Mouse (Mus musculus) testis, adult 2 months (tissue): ENCODE measurements at regions not wholly inside any gene's neighbourhood (a gene's known extent, or its start where the extent isn't known, plus 50 kb on each side); places are given as distances from the start of the nearest gene placed in this dataset.

Experiments used
- H3K27ac ChIP-seq: fragments of 200-500 bp; 2 replicates; pipeline ENCODE4 v1.5.1; 2012; ENCODE audit warnings: low read depth, low read length; ENCODE audit not compliant: control insufficient read depth, insufficient read depth
- H3K27me3 ChIP-seq: fragments of 200-500 bp; 2 replicates; pipeline ENCODE4 v1.6.1; 2012; ENCODE audit warnings: mild to moderate bottlenecking, low read length, moderate library complexity; ENCODE audit not compliant: control insufficient read depth, insufficient read depth
- H3K36me3 ChIP-seq: fragments of 200-500 bp; 2 replicates; pipeline ENCODE4 v1.6.1; 2012; ENCODE audit warnings: mild to moderate bottlenecking, low read length; ENCODE audit not compliant: control insufficient read depth, insufficient read depth
- H3K4me1 ChIP-seq: fragments of 200-500 bp; 2 replicates; pipeline ENCODE4 v1.6.1; 2012; ENCODE audit warnings: low read length; ENCODE audit not compliant: control insufficient read depth, insufficient read depth
- H3K4me3 ChIP-seq: fragments of 200-500 bp; 2 replicates; pipeline ENCODE4 v1.5.1; 2012; ENCODE audit warnings: low read depth, mild to moderate bottlenecking, low read length, moderate library complexity, mixed read lengths; ENCODE audit not compliant: control insufficient read depth
- CTCF ChIP-seq: fragments of 200-500 bp; IDR thresholded peaks from 2 replicates; pipeline ENCODE4 v1.5.1; 2012; ENCODE audit warnings: low read depth, mild to moderate bottlenecking, inconsistent platforms, low read length, moderate library complexity; ENCODE audit not compliant: control insufficient read depth, insufficient read depth, insufficient replicate concordance
- POLR2A ChIP-seq: fragments of 200-500 bp; IDR thresholded peaks from 2 replicates; pipeline ENCODE4 v1.6.1; 2012; ENCODE audit warnings: low read depth, mild to moderate bottlenecking, inconsistent platforms, low read length, moderate library complexity; ENCODE audit not compliant: control insufficient read depth

DNA sequence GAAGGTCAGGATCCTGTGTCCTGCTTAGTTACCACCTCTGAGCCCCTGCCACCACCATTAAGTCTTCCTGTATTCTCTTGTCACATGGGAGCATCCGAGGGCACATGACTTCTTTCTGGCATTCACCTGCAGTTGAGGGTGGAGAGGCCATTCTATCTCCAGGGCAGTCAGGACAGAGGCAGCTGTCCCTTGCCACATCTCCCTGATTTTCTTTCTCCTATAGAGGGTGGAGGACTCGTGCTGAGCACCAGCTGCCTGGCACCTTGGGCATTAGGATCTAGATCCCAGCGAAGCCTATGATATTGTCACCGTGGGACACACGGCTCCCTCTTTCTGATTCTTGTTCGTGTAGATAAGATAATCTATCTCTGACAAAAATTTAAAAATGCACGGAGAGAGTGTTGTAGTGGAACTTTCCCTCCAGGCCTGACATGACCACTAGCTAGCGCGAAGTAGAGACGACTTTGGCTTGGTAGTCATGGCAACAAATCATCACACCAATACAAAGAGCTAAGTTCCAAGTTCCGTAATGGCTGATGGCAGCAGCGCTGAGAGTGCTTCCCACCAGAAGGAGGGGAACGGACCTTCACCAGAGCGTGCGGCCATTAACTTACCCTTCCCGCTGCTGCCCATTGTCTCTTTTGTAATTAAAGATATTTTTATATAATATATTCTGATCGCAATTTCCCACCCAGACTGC, 137.7 kb downstream of the Ipmk start:
- Histone ChIP-seq H3K4me3 (peak overlapping the region; percentile 79), H3K36me3 (no peaks in the 10 kb centered on the region), H3K27me3 (no peaks in the 10 kb centered on the region), H3K4me1 (peaks cover 2% of the 10 kb centered on the region; the same call in 1 of the 2 replicates), H3K27ac (no peak overlapping the region)
- TF ChIP-seq POLR2A (no peak; the same call in 1 of the 2 replicates), CTCF (no peak)

DNA sequence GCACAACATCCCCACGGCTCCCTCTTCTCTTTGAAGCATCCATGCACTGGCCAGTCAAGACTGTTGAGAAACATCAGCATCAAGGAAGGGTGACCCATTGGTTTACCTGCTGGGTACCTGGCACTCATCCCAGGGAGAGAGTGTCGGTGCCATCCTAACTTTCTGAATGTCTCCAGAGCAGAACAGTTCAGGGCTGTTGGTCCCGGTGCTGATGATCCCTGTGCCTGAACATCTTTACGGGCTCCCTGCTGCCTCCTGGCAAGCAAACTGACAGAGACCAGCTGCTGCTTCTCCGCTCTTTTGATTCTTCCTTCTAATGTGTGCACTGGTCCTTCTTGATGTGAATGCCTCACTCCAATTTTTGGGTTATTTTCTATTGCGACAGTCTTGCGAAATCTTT, 142.2 kb downstream of the Ipmk start:
- H3K4me1 ChIP-seq: no peaks in the 10 kb centered on the region
- TF ChIP-seq POLR2A: no peak
- no peak for TF ChIP-seq CTCF
- no peak overlapping the region for H3K4me3 ChIP-seq
- H3K27me3 ChIP-seq: no peaks in the 10 kb centered on the region
- H3K27ac ChIP-seq: no peak overlapping the region
- no peaks in the 10 kb centered on the region for H3K36me3 ChIP-seq

DNA sequence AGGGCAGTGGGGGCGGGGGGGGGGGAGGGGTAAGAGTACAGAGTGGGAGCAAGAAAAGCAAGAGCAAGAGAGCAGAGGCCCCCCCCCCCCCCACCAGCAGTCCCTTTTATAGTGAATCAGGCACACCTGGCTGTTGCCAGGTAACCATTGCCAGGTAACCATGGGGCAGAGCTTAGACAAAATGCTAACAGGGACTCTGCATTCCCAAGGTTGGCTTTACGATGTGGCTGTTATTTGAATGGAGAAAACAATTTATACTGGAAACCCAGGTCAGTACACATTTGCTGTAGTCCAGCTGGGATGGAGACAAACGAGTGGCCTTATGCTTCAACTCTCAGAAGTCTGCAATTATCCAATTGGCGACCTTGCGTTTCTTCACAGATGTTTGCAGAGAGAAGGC, 154.5 kb downstream of the Ipmk start:
- no peak overlapping the region for H3K27ac ChIP-seq
- no peak for TF ChIP-seq POLR2A
- TF ChIP-seq CTCF: no peak
- no peaks in the 10 kb centered on the region for H3K36me3 ChIP-seq
- no peaks in the 10 kb centered on the region for H3K4me1 ChIP-seq
- H3K27me3 ChIP-seq: no peaks in the 10 kb centered on the region
- no peak overlapping the region for H3K4me3 ChIP-seq

DNA sequence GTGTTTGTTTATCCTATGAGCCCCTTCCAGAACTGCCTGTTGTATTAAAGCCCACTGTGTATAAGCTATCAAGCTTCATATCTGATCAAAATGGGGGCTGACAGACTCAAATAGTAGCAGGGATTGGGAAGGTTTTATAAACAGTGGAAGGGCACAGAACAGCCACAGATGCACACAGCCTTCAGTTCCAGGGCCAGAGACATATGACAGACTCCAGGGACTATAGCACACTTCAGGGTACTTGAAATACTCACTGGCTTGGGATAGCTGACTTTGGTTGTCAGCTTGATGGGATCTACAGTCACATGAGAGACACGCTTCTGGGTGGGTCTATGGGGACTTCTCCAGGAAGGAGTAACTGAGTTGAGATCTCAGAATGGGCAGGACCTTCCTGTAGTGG, 156.7 kb downstream of the Ipmk start:
- Histone ChIP-seq H3K4me1 (no peaks in the 10 kb centered on the region), H3K27ac (no peak overlapping the region), H3K27me3 (no peaks in the 10 kb centered on the region), H3K4me3 (no peak overlapping the region), H3K36me3 (no peaks in the 10 kb centered on the region)
- TF ChIP-seq CTCF (no peak), POLR2A (no peak)

DNA sequence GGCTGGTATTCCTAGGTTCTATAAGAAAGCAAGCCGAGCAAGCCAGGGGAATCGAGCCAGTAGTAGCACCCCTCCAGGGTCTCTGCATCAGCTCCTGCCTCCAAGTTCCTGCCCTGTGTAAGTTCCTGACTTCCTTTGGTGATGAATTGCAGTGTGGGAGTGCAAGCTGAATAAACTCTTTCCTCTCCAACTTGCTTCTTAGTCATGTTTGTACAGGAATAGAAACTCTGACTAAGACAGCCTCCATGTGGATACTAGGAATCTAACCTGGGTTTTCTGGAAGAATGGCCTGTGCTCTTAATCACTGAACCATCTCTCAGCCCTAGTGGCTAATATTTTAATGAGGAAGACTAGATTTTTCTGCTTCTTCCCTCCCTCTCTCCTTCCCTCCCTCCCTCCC, 177.7 kb downstream of the Ipmk start:
- no peak overlapping the region for H3K27ac ChIP-seq
- H3K36me3 ChIP-seq: no peaks in the 10 kb centered on the region
- no peaks in the 10 kb centered on the region for H3K27me3 ChIP-seq
- no peak overlapping the region for H3K4me3 ChIP-seq
- no peak for TF ChIP-seq POLR2A
- TF ChIP-seq CTCF: no peak
- H3K4me1 ChIP-seq: peaks cover 4% of the 10 kb centered on the region

DNA sequence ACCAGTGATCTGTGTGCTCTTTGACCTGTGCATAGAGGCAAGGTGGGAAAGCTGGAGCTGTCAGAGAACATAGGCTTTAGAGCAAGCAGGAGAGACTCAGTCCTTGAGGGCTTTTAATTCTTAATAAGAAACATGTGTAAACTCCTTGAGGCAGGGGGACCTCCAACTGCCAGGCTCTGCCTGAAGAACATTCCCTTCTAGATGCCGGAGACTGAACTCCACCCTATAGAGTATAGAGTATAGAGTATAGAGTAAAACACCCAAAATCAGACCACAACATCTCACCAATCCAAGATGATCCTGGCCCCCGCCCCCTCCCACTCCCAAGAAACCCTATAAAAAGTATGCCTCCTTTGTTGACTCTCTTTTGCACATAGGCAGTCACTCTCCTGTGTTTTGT, 186.2 kb downstream of the Ipmk start:
- TF ChIP-seq POLR2A (no peak), CTCF (no peak)
- no peaks in the 10 kb centered on the region for H3K36me3 ChIP-seq
- H3K4me3 ChIP-seq: no peak overlapping the region
- no peaks in the 10 kb centered on the region for H3K27me3 ChIP-seq
- no peak overlapping the region for H3K27ac ChIP-seq
- H3K4me1 ChIP-seq: no peaks in the 10 kb centered on the region

DNA sequence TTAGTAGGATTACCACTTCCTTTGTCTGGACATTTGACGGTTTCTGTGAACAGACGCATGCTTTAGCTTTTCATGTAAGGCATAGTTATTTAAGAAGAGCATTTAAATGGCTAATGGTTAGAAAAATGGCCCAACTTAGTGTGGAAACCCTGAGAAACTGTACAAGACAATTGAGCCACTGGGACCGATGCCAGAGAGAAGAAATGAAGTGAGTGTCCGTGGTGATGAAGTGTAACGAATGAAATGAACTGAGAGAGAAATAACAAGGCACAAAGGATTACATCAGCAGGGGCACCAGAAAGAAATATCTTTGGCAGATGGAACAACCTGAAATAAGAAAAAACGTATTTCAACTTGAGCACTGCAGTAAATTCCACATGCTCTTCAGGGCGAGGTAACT, 197.9 kb downstream of the Ipmk start:
- Histone ChIP-seq H3K36me3 (no peaks in the 10 kb centered on the region), H3K27ac (no peak overlapping the region), H3K4me3 (no peak overlapping the region), H3K27me3 (no peaks in the 10 kb centered on the region), H3K4me1 (no peaks in the 10 kb centered on the region)
- no peak for TF ChIP-seq POLR2A
- no peak for TF ChIP-seq CTCF

DNA sequence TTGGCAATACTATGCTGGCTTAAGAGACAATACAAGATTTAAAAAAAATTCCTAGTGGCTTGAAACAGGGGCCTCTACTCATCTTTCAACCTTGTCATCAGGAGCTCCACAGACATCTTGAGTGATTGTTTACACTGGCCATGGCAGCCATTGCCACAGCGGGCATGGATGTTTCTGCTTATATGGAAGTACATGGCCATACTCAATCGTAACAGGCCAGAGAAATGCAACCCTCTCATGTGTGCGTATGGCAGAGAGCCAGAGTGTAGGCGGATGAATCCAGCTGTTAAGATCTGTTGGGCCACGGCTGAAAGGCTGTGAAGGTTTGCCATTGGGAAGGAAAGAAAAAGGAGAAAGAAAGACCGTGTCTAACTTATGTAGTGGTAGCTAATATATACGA, 198.9 kb downstream of the Ipmk start:
- no peaks in the 10 kb centered on the region for H3K4me1 ChIP-seq
- TF ChIP-seq POLR2A (no peak), CTCF (no peak)
- H3K27ac ChIP-seq: no peak overlapping the region
- no peaks in the 10 kb centered on the region for H3K36me3 ChIP-seq
- no peak overlapping the region for H3K4me3 ChIP-seq
- H3K27me3 ChIP-seq: no peaks in the 10 kb centered on the region
